Mouse (Mus musculus) midbrain, postnatal 0 days (tissue): Measurements from ENCODE around the gene 4930535I16Rik. TPM values are rescaled to one million over a fixed set of nuclear protein-coding genes. Genes with fewer than 3 reads are reported as not detected.

Experiments
- ATAC-seq: fragments of 200-750 bp; cut with Nextera tagmentation; 2 replicates; pipeline ENCODE4 v1.8.0; 2017; ENCODE audit warnings: moderate number of reproducible peaks, mild to moderate bottlenecking, moderate TSS enrichment, moderate library complexity; ENCODE audit not compliant: low FRiP score
- DNase-seq: peaks from one replicate; pipeline ENCODE4 v3.0.0-alpha.2; 2015; ENCODE audit warnings: low spot score
- H3K27ac ChIP-seq: fragments of 300-500 bp; sonication (generic); 2 replicates; pipeline ENCODE4 v1.5.1; 2014; ENCODE audit warnings: low read depth, mild to moderate bottlenecking, low read length, mixed read lengths
- H3K27me3 ChIP-seq: fragments of 300-500 bp; sonication (generic); 2 replicates; pipeline ENCODE4 v1.6.1; 2014; ENCODE audit warnings: low read length, control low read depth, mixed read lengths; ENCODE audit not compliant: insufficient read depth
- H3K36me3 ChIP-seq: fragments of 300-500 bp; sonication (generic); 2 replicates; pipeline ENCODE4 v1.6.1; 2014; ENCODE audit warnings: low read length, control low read depth, mixed read lengths; ENCODE audit not compliant: insufficient read depth
- H3K4me1 ChIP-seq: fragments of 300-500 bp; sonication (generic); 2 replicates; pipeline ENCODE4 v1.6.1; 2014; ENCODE audit warnings: mild to moderate bottlenecking, control low read depth, antibody characterized with exemption, low read length, mixed read lengths; ENCODE audit not compliant: insufficient read depth
- H3K4me2 ChIP-seq: fragments of 300-500 bp; sonication (generic); 2 replicates; pipeline ENCODE4 v1.6.1; 2014; ENCODE audit warnings: low read depth, mild to moderate bottlenecking, low read length, mixed read lengths; ENCODE audit not compliant: poor library complexity, severe bottlenecking
- H3K4me3 ChIP-seq: fragments of 300-500 bp; sonication (generic); 2 replicates; pipeline ENCODE4 v1.5.1; 2014; ENCODE audit warnings: low read depth, mild to moderate bottlenecking, low read length, moderate library complexity
- H3K9ac ChIP-seq: fragments of 300-500 bp; sonication (generic); replicated peaks from 2 replicates; pipeline ENCODE4 v1.6.1; 2014; ENCODE audit warnings: mild to moderate bottlenecking, low read length, moderate library complexity, mixed read lengths; ENCODE audit not compliant: poor library complexity, severe bottlenecking
- H3K9me3 ChIP-seq: fragments of 300-500 bp; sonication (generic); 2 replicates; pipeline ENCODE4 v1.6.1; 2016; ENCODE audit warnings: low read length, control low read depth
- CTCF ChIP-seq: IDR thresholded peaks from 2 replicates; pipeline ENCODE4 v1.5.1; 2016; ENCODE audit warnings: antibody characterized with exemption, mild to moderate bottlenecking
- WGBS: fragments of 180-500 bp; shearing (Covaris S2); extraction: QIAGEN DNeasy Blood & Tissue Kit; methylation state at CpG from one replicate; pipeline ENCODE4 v1.1.7; 2014; 5-methylcytosine and 5-hydroxymethylcytosine counted together
- polyA plus RNA-seq: library from polyadenylated mRNA; unstranded; fragments of >200 nt; fragmentation: Nextera tagmentation; extraction: Ambion mirVana; gene quantifications from 2 replicates; pipeline ENCODE4 v1.2.1, GENCODE M21; 2015
- total RNA-seq: library from RNA; depleted of rRNA; stranded (reverse); fragments of >200 nt; gene quantifications from 2 replicates; pipeline ENCODE4 v1.2.3, GENCODE M21; 2014; rRNA removed

Gene 4930535I16Rik
- total and polyA plus RNA-seq, 2 experiments from 2014 or later, result not detected

DNA sequence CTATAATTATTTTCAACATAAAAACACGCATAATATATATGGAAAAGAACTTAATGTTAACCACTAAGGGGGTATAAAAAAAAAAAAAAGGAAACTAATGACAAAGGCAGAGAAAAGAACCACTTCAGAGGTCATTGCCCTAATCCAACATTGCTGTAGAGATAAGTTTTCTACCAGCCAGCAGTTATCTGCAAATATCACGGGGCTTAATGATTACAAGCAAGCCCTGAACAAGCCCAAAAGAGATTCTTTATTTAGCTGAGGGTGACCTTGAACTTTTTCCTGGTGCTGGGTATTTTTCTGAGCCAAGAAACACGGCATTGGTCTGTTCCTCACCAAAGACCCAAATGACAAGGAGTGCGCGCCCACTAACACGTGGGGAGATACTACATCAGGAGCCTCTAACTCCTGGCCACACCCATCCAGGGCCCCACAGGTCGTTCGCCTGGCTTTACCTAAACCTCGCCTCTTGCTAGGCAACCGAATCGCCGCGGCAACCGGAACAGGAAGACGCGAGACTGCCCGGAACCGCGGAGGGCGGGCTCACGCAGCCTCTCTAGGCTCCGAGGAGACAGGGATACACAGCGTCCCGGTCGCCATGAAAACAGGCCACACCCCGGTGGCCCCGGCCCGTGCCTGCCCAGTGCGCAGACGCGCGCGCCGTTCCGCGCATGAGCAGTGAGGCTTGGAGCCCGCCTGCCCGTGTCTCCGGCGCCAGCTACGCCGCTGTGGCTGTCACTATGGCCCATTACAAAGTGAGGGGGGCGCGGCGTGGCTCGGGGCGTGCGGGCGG, 13.3 kb downstream of the 4930535I16Rik start, which contains the start of gene Mycbp:
TSS of gene Mycbp (plus strand) at position 500 of the 793 bp plus-strand sequence.
- DNase-seq (peak; percentile 98), ATAC-seq (peak; percentile 100)
- Histone ChIP-seq H3K27me3 (no peaks in the 10 kb centered on the region), H3K9ac (peak within 1 kb of the TSS; percentile 66), H3K36me3 (no peaks in the 10 kb centered on the region), H3K4me1 (0 out of 2 replicates have a peak, but pooled peaks cover 2% of the 10 kb centered on the region), H3K27ac (peak within 1 kb of the TSS; percentile 40), H3K9me3 (no peaks in the 10 kb centered on the region), H3K4me3 (peak within 1 kb of the TSS; percentile 67), H3K4me2 (peak within 1 kb of the TSS; percentile 87)
- no peak for TF ChIP-seq CTCF
- 1% methylated on average over 40 of the region's 49 CpGs for WGBS

DNA sequence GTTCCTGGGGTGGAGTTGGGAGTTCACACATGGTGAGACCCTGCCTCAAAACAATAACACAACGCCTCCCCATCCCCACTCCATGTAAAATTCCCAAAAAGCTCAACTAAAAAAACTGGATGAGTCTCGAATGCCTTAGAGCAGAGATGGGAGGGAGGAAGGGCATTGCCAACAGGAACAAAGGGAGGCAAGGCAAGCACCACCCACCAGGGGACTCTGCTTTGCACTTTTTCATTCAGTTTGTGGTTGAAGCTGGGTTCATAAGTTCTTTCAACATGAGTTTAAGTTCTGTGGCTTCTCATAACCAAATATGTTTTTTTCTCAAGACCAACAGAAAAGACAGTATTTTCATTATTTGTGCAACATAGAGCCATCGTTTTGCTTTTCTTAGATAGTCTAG, 14.4 kb downstream of the 4930535I16Rik start:
- Histone ChIP-seq H3K27ac (no peak overlapping the region), H3K27me3 (no peaks in the 10 kb centered on the region), H3K4me2 (no peak overlapping the region), H3K9me3 (no peaks in the 10 kb centered on the region), H3K4me1 (0 out of 2 replicates have a peak, but pooled peaks cover 2% of the 10 kb centered on the region), H3K9ac (no peak overlapping the region), H3K36me3 (no peaks in the 10 kb centered on the region), H3K4me3 (no peak overlapping the region)
- DNase-seq (no peak), ATAC-seq (no peak)
- 73% methylated on average over 3 of the region's 3 CpGs for WGBS
- TF ChIP-seq CTCF, result peak; percentile 24; the same call in 1 of the 2 replicates

DNA sequence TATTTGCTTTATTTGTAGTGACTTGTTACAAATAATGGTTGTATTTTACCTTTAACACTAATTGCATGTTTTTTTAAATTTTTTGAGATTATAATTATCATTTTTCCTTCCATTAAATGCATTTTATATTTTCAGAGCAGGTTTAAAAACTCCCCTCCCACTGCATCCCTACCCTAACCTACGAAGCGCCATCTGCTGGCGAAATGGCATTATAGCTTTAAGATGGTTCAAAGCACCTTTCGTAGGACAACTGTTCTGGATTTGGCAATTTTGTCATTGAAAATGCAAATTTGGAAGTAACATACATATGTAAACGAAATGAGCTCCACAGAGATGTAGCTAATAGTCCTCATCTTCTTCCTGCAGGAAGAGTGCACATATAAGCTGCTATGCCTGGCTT, 19.1 kb downstream of the 4930535I16Rik start:
- WGBS, result 9% methylated on average over 5 of the region's 5 CpGs
- no peak overlapping the region for H3K4me2 ChIP-seq
- no peak overlapping the region for H3K4me3 ChIP-seq
- no peaks in the 10 kb centered on the region for H3K4me1 ChIP-seq
- H3K27ac ChIP-seq, result no peak overlapping the region
- ATAC-seq, result no peak
- H3K36me3 ChIP-seq, result no peaks in the 10 kb centered on the region
- H3K27me3 ChIP-seq, result no peaks in the 10 kb centered on the region
- DNase-seq, result peak; percentile 82
- peak; percentile 92 for TF ChIP-seq CTCF
- H3K9ac ChIP-seq, result no peak overlapping the region
- no peaks in the 10 kb centered on the region for H3K9me3 ChIP-seq

DNA sequence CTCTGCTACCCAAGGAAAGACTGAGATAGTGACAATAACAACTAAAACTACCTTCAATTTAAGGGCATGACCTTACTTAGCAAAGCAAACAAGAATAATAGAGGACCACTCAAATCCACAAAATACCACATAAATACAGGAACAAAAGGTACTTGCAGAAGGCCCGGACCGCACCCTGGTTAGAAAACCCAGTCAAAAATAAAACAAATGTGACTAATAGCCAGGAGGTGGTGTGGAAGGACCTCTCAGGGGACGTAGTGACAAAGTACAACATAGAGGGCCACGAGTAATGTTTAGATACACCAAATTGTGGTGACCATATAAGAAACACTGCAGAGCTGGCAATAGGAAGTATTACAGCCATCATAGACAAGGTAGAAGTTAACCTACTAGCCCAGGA, 23.5 kb downstream of the 4930535I16Rik start:
- H3K36me3 ChIP-seq, result no peaks in the 10 kb centered on the region
- DNase-seq, result no peak
- no peak overlapping the region for H3K4me3 ChIP-seq
- H3K9me3 ChIP-seq, result no peaks in the 10 kb centered on the region
- no peak for TF ChIP-seq CTCF
- WGBS, result 90% methylated on average over 4 of the region's 4 CpGs
- no peak overlapping the region for H3K27ac ChIP-seq
- H3K27me3 ChIP-seq, result no peaks in the 10 kb centered on the region
- H3K9ac ChIP-seq, result no peak overlapping the region
- no peak for ATAC-seq
- H3K4me1 ChIP-seq, result no peaks in the 10 kb centered on the region
- H3K4me2 ChIP-seq, result no peak overlapping the region

DNA sequence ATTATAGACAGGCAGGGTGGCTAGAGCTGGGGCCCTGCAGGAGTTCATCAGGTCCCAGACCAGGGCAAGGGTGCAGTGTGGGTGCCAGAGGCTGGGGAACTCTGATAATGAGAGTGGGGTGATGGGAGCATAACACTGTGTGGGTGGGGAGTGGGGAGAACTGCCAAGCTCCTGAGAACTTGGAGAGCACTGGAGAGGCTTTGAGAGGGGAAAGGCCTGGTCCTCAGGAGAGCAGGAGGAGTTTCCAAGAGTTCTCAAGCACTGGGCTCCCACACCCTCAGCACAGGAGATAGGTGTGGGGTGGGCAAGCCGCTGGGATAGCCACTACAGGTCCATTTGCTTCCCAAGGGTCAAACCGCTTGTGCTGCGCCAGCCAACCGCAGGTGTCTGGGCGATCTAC, 24.1 kb downstream of the 4930535I16Rik start:
- no peak for TF ChIP-seq CTCF
- Histone ChIP-seq H3K36me3 (no peaks in the 10 kb centered on the region), H3K4me1 (no peaks in the 10 kb centered on the region), H3K4me3 (no peak overlapping the region), H3K27ac (no peak overlapping the region), H3K4me2 (no peak overlapping the region), H3K9ac (no peak overlapping the region), H3K27me3 (no peaks in the 10 kb centered on the region), H3K9me3 (no peaks in the 10 kb centered on the region)
- DNase-seq (no peak), ATAC-seq (no peak)
- WGBS, result 90% methylated on average over 5 of the region's 5 CpGs

Other genes with a start within 250 kb of the 4930535I16Rik start
- 338 and 390 TPM in 2 replicates for gene Macf1, start 233.7 kb downstream of the 4930535I16Rik start, total RNA-seq
- gene Macf1, start 233.7 kb downstream of the 4930535I16Rik start, polyA plus RNA-seq, result 59.7 and 73.3 TPM in 2 replicates
- 141 and 145 TPM in 2 replicates for gene Ndufs5, start 199.8 kb downstream of the 4930535I16Rik start, total RNA-seq
- gene Ndufs5, start 199.8 kb downstream of the 4930535I16Rik start, polyA plus RNA-seq, result 588 and 616 TPM in 2 replicates
- 60.5 and 72.6 TPM in 2 replicates for gene Akirin1, start 167.7 kb downstream of the 4930535I16Rik start, total RNA-seq
- gene Akirin1, start 167.7 kb downstream of the 4930535I16Rik start, polyA plus RNA-seq, result 80.2 and 91.5 TPM in 2 replicates
- gene Rhbdl2, start 130.1 kb downstream of the 4930535I16Rik start, total RNA-seq, result 1.2 and 2.2 TPM in 2 replicates
- 1.4 and 1.5 TPM in 2 replicates for gene Rhbdl2, start 130.1 kb downstream of the 4930535I16Rik start, polyA plus RNA-seq
- gene 4933427I04Rik, start 58.3 kb downstream of the 4930535I16Rik start, total RNA-seq, result not detected in 2 replicates
- gene 4933427I04Rik, start 58.3 kb downstream of the 4930535I16Rik start, polyA plus RNA-seq, result 0.06 TPM in 1 of 2 replicates, not detected in the other
- 6.7 and 6.8 TPM in 2 replicates for gene Mycbp, start 13.2 kb downstream of the 4930535I16Rik start, total RNA-seq
- 34.9 and 46.6 TPM in 2 replicates for gene Mycbp, start 13.2 kb downstream of the 4930535I16Rik start, polyA plus RNA-seq
- 38.1 and 55.7 TPM in 2 replicates for gene Rragc, start 576 bp downstream of the 4930535I16Rik start, total RNA-seq
- gene Rragc, start 576 bp downstream of the 4930535I16Rik start, polyA plus RNA-seq, result 39.3 and 41.9 TPM in 2 replicates